Mouse (Mus musculus) frontal cortex, postnatal 36 days (tissue): Measurements from ENCODE around the gene Gm20662.

Source experiments
- DNase-seq, 2 experiments: peaks; one replicate each; pipeline ENCODE4 v3.0.0; 2022; ENCODE audit warnings: low spot score in 2 of 2

The Gm20662 gene

GRCm38 (mm10) chr9:107996049-107996448 is at the start of gene Gm20662:
TSS of gene Gm20662 (plus strand) at chr9:107996349.
- no peak for DNase-seq

GRCm38 (mm10) chr9:107947241-107948194 is 48.6 kb upstream of the Gm20662 start:
- no peak for DNase-seq

- DNase-seq = no peak
Observed at GRCm38 (mm10) chr9:107949184-107949921, 46.8 kb upstream of the Gm20662 start.

- no peak for DNase-seq
Observed at GRCm38 (mm10) chr9:107949922-107950235, 46.3 kb upstream of the Gm20662 start, which contains the start of gene Traip. TSS of gene Traip (plus strand) at chr9:107950136.

- DNase-seq = peak; percentile 87 to 93
Observed at GRCm38 (mm10) chr9:107950460-107951355, 45.4 kb upstream of the Gm20662 start.

- no peak for DNase-seq
Observed at GRCm38 (mm10) chr9:107955613-107956289, 40.4 kb upstream of the Gm20662 start.

GRCm38 (mm10) chr9:107957141-107957540 is 39.0 kb upstream of the Gm20662 start:
- DNase-seq = no peak

- no peak for DNase-seq
Observed at GRCm38 (mm10) chr9:107959896-107960295, 36.3 kb upstream of the Gm20662 start.

- DNase-seq = no peak
Observed at GRCm38 (mm10) chr9:107960928-107961327, 35.2 kb upstream of the Gm20662 start.

GRCm38 (mm10) chr9:107961351-107961762 is 34.8 kb upstream of the Gm20662 start:
- peak; percentile 81 to 90 for DNase-seq

- DNase-seq = peak; percentile 72 to 80
Observed at GRCm38 (mm10) chr9:107961881-107962280, 34.3 kb upstream of the Gm20662 start.

GRCm38 (mm10) chr9:107962916-107963315 is 33.2 kb upstream of the Gm20662 start:
- DNase-seq = no peak

GRCm38 (mm10) chr9:107963700-107964099 is 32.4 kb upstream of the Gm20662 start:
- DNase-seq = peak in 1 of 2 experiments; percentile 78

- DNase-seq = no peak
Observed at GRCm38 (mm10) chr9:107964681-107965080, 31.5 kb upstream of the Gm20662 start.

GRCm38 (mm10) chr9:107966676-107967075 is 29.5 kb upstream of the Gm20662 start:
- no peak for DNase-seq

GRCm38 (mm10) chr9:107967437-107967836 is 28.7 kb upstream of the Gm20662 start:
- DNase-seq = no peak

GRCm38 (mm10) chr9:107968531-107968930 is 27.6 kb upstream of the Gm20662 start:
- DNase-seq = no peak

- DNase-seq = no peak
Observed at GRCm38 (mm10) chr9:107970311-107970710, 25.8 kb upstream of the Gm20662 start.

- no peak for DNase-seq
Observed at GRCm38 (mm10) chr9:107971690-107972541, 24.2 kb upstream of the Gm20662 start.
